Mouse (Mus musculus): Measurements from ENCODE around the gene Bcr. TPM values are rescaled to one million over a fixed set of nuclear protein-coding genes. Genes with fewer than 3 reads are reported as not detected.

Gene Bcr
- polyA plus RNA-seq (2014; fragmentation: Nextera tagmentation; extraction: Ambion mirVana) = 23.3 and 26.4 TPM in 2 replicates

DNA sequence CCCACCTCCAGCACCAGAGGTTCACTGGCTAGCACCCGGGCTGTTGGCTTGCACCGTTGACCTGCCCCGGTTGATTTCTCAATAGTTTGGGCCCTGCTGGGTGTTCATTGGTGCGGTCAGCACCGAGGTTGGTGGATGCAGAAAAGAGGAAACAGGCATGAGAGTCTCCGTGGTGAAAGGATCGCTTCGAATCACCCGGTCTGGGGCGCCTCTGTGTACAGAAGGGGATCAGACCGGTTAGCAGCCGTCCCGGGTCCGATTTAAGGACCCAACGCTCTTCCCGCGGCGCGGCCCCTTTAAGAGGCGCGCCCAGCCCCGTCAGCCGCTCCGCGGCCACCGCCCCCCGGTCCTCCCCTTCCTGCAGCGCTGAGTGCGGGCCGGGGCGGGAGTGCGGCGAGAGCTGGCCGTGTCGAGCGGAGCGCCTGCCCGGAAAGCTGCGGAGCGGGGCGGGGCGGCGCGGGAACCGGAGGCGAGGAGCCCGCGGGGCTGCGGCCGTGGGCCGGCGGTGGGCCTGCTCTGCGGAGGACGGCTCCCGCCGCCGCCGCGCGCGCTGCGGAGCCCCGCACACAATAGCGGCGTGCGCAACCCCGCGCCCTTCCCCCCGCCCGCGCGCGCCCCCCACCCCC lies at the start of gene Bcr:
Gene Bcr (plus strand): TSS at position 376 of the 626 bp plus-strand sequence.
- H3K27ac ChIP-seq (ENCODE audit: low read depth, low read length) = peak within 1 kb of the TSS; percentile 90
- no peaks in the 10 kb centered on the region for H3K9me3 ChIP-seq (ENCODE audit: control insufficient read depth, low read length)
- H3K4me1 ChIP-seq (ENCODE audit: control insufficient read depth, insufficient read depth, low read length) = peaks cover 44% of the 10 kb centered on the region
- no peaks in the 10 kb centered on the region; the same call in 1 of the 2 replicates for H3K27me3 ChIP-seq (ENCODE audit: control insufficient read depth, insufficient read depth, low read length)
- H3K9ac ChIP-seq (replicated peaks; ENCODE audit: low read depth, low read length) = peak within 1 kb of the TSS; percentile 85
- peak within 1 kb of the TSS; percentile 97 for H3K4me2 ChIP-seq (ENCODE audit: low read depth, low read length)
- peak; percentile 90 for ATAC-seq (ENCODE audit: low read depth)
- peak within 1 kb of the TSS; percentile 90 for H3K4me3 ChIP-seq (ENCODE audit: low read depth, low read length)
- no peaks in the 10 kb centered on the region for H3K36me3 ChIP-seq (ENCODE audit: control insufficient read depth, insufficient read depth, low read length)
- WGBS = 1% methylated on average over 39 of the region's 73 CpGs

DNA sequence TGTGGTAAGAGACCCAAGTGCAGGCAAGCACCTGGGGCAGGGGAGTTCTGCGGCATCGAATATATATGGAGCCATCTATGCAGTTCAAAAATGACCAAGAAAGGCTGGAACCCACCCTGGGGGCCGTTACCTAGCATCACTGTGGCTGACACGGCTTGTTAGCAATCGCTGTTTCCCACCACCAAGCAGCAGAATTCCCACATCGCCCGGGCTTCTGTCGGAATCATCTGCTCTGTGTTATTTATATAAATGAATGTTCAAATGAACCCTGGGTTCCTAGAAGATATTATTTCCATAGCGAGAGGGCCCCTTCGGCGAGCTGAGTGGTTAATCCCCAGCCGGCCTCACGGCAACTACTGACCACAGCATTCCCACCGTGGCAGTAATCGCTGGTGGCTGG lies 49.7 kb upstream of the Bcr start:
- Histone ChIP-seq H3K27me3 (ENCODE audit: control insufficient read depth, insufficient read depth, low read length) (no peaks in the 10 kb centered on the region), H3K9me3 (ENCODE audit: control insufficient read depth, low read length) (no peaks in the 10 kb centered on the region), H3K36me3 (ENCODE audit: control insufficient read depth, insufficient read depth, low read length) (no peaks in the 10 kb centered on the region; the same call in 1 of the 2 replicates), H3K4me1 (ENCODE audit: control insufficient read depth, insufficient read depth, low read length) (peaks cover 14% of the 10 kb centered on the region), H3K9ac (replicated peaks; ENCODE audit: low read depth, low read length) (no peak overlapping the region), H3K27ac (ENCODE audit: low read depth, low read length) (no peak overlapping the region), H3K4me2 (ENCODE audit: low read depth, low read length) (no peak overlapping the region), H3K4me3 (ENCODE audit: low read depth, low read length) (no peak overlapping the region)
- ATAC-seq (ENCODE audit: low read depth) = no peak
- WGBS = 80% methylated on average over 15 of the region's 15 CpGs

DNA sequence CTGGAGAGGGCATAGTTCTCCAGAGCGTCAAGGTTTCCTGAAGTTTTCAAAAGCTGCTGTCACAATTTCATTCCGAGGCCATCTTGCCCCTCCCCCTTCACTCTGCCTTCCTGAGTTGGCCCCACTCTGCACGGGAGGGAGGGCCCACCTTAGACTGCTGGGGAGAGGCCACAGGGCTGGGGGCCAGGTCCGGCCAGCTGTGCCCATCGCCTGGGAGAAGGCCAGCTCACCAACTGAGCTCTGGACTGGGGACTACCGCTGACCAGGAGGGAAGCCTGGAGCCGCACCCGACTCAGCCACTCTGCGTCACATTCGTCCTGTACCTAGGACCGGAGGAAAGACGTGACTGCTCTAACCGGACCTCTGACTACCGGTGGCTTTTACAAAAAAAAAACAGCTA lies 44.9 kb upstream of the Bcr start:
- no peaks in the 10 kb centered on the region; the same call in 1 of the 2 replicates for H3K36me3 ChIP-seq (ENCODE audit: control insufficient read depth, insufficient read depth, low read length)
- no peak overlapping the region for H3K27ac ChIP-seq (ENCODE audit: low read depth, low read length)
- H3K27me3 ChIP-seq (ENCODE audit: control insufficient read depth, insufficient read depth, low read length) = no peaks in the 10 kb centered on the region
- no peak for ATAC-seq (ENCODE audit: low read depth)
- WGBS = 71% methylated on average over 14 of the region's 14 CpGs
- no peak overlapping the region for H3K4me3 ChIP-seq (ENCODE audit: low read depth, low read length)
- no peaks in the 10 kb centered on the region for H3K9me3 ChIP-seq (ENCODE audit: control insufficient read depth, low read length)
- no peak overlapping the region for H3K4me2 ChIP-seq (ENCODE audit: low read depth, low read length)
- 0 out of 2 replicates have a peak, but pooled peaks cover 3% of the 10 kb centered on the region for H3K4me1 ChIP-seq (ENCODE audit: control insufficient read depth, insufficient read depth, low read length)
- H3K9ac ChIP-seq (replicated peaks; ENCODE audit: low read depth, low read length) = no peak overlapping the region

DNA sequence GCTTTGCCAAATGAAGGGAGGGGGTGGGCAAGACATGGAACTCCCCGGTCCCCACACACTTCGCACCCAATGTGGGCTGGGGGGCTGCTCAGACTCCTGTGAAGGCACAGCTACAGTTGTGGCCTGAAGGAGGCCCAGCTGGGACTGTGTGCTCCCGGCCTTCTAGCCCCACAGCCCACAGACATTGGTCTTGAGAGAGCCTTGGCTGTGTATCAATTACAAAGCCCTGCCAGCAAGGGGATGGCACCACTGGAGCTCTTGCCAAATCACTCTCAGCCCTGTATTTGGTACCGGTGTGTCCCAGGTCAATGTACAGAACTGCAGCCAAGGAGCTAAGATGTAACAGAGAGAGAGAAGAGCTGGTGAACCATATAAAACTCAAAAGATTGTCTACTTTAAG lies 43.9 kb upstream of the Bcr start:
- no peak overlapping the region for H3K27ac ChIP-seq (ENCODE audit: low read depth, low read length)
- no peak overlapping the region for H3K4me3 ChIP-seq (ENCODE audit: low read depth, low read length)
- H3K4me2 ChIP-seq (ENCODE audit: low read depth, low read length) = no peak overlapping the region
- H3K9ac ChIP-seq (replicated peaks; ENCODE audit: low read depth, low read length) = no peak overlapping the region
- no peak for ATAC-seq (ENCODE audit: low read depth)
- WGBS = 73% methylated on average over 4 of the region's 4 CpGs
- no peaks in the 10 kb centered on the region; the same call in 1 of the 2 replicates for H3K36me3 ChIP-seq (ENCODE audit: control insufficient read depth, insufficient read depth, low read length)
- no peaks in the 10 kb centered on the region for H3K9me3 ChIP-seq (ENCODE audit: control insufficient read depth, low read length)
- H3K4me1 ChIP-seq (ENCODE audit: control insufficient read depth, insufficient read depth, low read length) = no peaks in the 10 kb centered on the region
- H3K27me3 ChIP-seq (ENCODE audit: control insufficient read depth, insufficient read depth, low read length) = no peaks in the 10 kb centered on the region

DNA sequence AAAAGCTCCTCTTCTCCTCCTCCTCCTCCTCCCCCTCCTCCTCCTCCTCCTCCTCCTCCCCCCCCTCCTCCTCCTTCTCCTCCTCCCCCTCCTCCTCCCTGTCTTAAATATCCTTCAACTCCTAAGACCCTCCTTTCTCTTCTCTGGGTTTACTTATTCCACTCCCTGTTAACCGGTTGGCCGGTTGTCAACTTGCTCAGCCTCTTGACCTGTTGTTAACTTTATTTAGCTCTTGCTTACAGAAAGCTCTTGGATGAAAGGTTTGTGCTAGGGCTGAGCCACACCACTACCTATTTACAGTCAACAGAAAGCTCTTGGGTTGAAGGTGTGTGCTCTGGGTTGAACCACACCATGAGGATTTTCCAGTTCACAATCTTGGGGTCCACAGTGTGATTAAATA lies 40.1 kb upstream of the Bcr start:
- Histone ChIP-seq H3K27me3 (ENCODE audit: control insufficient read depth, insufficient read depth, low read length) (no peaks in the 10 kb centered on the region), H3K4me2 (ENCODE audit: low read depth, low read length) (no peak overlapping the region), H3K9me3 (ENCODE audit: control insufficient read depth, low read length) (no peaks in the 10 kb centered on the region), H3K4me1 (ENCODE audit: control insufficient read depth, insufficient read depth, low read length) (no peaks in the 10 kb centered on the region), H3K4me3 (ENCODE audit: low read depth, low read length) (no peak overlapping the region), H3K36me3 (ENCODE audit: control insufficient read depth, insufficient read depth, low read length) (no peaks in the 10 kb centered on the region), H3K9ac (replicated peaks; ENCODE audit: low read depth, low read length) (no peak overlapping the region), H3K27ac (ENCODE audit: low read depth, low read length) (no peak overlapping the region)
- no peak for ATAC-seq (ENCODE audit: low read depth)
- 86% methylated on average over 2 of the region's 2 CpGs for WGBS

DNA sequence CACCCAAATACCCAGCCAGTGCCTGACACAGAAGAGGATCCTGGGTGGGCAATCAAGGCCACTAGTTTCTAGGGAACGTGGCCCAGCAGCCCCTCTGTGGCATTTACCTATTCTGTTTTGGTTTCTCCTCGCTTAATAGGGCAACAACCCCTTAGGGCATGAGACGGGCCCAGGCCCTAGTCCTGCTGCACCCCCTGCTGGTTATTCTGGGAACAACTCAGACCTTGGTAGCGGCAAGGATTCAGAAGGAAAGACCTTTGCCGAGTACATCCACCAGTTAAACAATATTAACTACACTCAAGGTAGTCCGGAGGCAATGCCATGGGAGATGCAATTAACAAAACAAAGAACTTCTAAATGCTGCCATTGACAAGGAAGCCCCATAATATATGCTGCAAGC lies 39.3 kb upstream of the Bcr start:
- H3K4me3 ChIP-seq (ENCODE audit: low read depth, low read length) = no peak overlapping the region
- H3K4me2 ChIP-seq (ENCODE audit: low read depth, low read length) = no peak overlapping the region
- H3K27me3 ChIP-seq (ENCODE audit: control insufficient read depth, insufficient read depth, low read length) = no peaks in the 10 kb centered on the region
- H3K4me1 ChIP-seq (ENCODE audit: control insufficient read depth, insufficient read depth, low read length) = no peaks in the 10 kb centered on the region
- no peaks in the 10 kb centered on the region for H3K36me3 ChIP-seq (ENCODE audit: control insufficient read depth, insufficient read depth, low read length)
- no peak overlapping the region for H3K9ac ChIP-seq (replicated peaks; ENCODE audit: low read depth, low read length)
- peak; percentile 52; the same call in 1 of the 2 replicates for ATAC-seq (ENCODE audit: low read depth)
- no peak overlapping the region for H3K27ac ChIP-seq (ENCODE audit: low read depth, low read length)
- no peaks in the 10 kb centered on the region for H3K9me3 ChIP-seq (ENCODE audit: control insufficient read depth, low read length)
- WGBS = 7% methylated on average over 6 of the region's 6 CpGs

DNA sequence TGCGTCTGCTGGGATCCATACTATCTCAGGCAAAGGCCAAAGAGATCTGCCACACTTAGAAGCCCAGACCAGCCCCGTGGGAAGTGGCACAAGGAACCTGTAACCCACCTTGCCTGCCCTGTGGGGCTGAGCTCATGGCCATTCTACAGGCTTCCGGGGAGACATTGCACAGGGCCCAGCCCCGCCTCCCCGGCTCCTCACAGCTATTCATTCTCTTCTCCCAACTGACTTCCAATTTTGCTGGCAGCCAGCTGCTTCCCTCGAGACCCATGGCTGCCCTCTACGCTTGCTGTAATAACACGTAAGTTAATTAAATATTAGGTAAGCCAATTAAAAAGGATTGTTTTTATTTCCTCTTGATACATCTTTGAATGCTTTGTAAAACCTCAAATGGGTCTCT lies 33.9 kb upstream of the Bcr start:
- peak; percentile 51; the same call in 1 of the 2 replicates for ATAC-seq (ENCODE audit: low read depth)
- no peak overlapping the region for H3K4me2 ChIP-seq (ENCODE audit: low read depth, low read length)
- no peak overlapping the region for H3K4me3 ChIP-seq (ENCODE audit: low read depth, low read length)
- no peaks in the 10 kb centered on the region for H3K27me3 ChIP-seq (ENCODE audit: control insufficient read depth, insufficient read depth, low read length)
- no peaks in the 10 kb centered on the region for H3K4me1 ChIP-seq (ENCODE audit: control insufficient read depth, insufficient read depth, low read length)
- H3K36me3 ChIP-seq (ENCODE audit: control insufficient read depth, insufficient read depth, low read length) = no peaks in the 10 kb centered on the region
- WGBS = 42% methylated on average over 8 of the region's 8 CpGs
- H3K9me3 ChIP-seq (ENCODE audit: control insufficient read depth, low read length) = no peaks in the 10 kb centered on the region
- no peak overlapping the region for H3K27ac ChIP-seq (ENCODE audit: low read depth, low read length)
- H3K9ac ChIP-seq (replicated peaks; ENCODE audit: low read depth, low read length) = no peak overlapping the region

DNA sequence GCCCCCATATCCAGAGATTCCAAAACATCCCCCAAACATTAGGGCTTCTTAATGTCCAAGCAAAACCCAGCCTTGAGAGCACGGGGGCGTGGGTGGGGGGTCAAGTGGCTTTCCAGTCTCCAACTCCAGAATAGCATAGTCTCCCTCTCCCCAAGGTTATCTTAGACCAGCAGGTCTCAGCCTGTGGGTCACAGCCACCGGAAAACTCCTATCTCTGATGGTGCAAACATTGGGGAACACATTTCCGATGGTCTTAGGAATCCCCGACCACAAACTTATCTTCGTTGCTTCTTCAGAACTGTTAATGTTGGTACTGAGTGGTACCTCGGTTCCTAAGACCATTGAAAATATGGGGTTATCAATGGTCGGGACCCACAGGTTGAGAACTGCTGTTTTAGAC lies 31.6 kb upstream of the Bcr start:
- H3K36me3 ChIP-seq (ENCODE audit: control insufficient read depth, insufficient read depth, low read length) = no peaks in the 10 kb centered on the region
- no peak overlapping the region for H3K27ac ChIP-seq (ENCODE audit: low read depth, low read length)
- no peak overlapping the region for H3K9ac ChIP-seq (replicated peaks; ENCODE audit: low read depth, low read length)
- no peaks in the 10 kb centered on the region for H3K27me3 ChIP-seq (ENCODE audit: control insufficient read depth, insufficient read depth, low read length)
- peaks cover 11% of the 10 kb centered on the region for H3K4me1 ChIP-seq (ENCODE audit: control insufficient read depth, insufficient read depth, low read length)
- H3K9me3 ChIP-seq (ENCODE audit: control insufficient read depth, low read length) = no peaks in the 10 kb centered on the region
- WGBS = 87% methylated on average over 8 of the region's 8 CpGs
- no peak for ATAC-seq (ENCODE audit: low read depth)
- no peak overlapping the region for H3K4me3 ChIP-seq (ENCODE audit: low read depth, low read length)
- no peak overlapping the region for H3K4me2 ChIP-seq (ENCODE audit: low read depth, low read length)

DNA sequence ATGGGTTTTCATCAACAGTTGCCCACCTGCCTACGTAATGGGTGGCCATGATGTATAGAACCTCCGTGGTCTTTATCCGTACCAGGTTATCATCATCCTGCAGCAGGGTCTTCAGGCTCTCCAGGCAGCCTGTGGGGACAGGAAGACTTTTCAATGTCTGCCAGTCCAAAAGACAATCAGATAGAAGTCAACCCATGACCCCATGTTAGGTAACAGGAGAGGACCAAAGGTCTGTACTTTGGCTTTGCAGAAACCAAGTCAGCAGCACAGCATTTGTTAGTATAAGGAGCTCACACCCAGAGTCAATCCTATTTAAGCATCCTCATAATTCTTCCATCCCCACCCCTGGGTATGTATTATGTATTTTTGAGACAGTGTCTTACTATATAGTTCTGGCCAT lies 30.7 kb upstream of the Bcr start:
- WGBS = 93% methylated on average over 3 of the region's 3 CpGs
- H3K9ac ChIP-seq (replicated peaks; ENCODE audit: low read depth, low read length) = no peak overlapping the region
- H3K27ac ChIP-seq (ENCODE audit: low read depth, low read length) = no peak overlapping the region
- no peaks in the 10 kb centered on the region for H3K27me3 ChIP-seq (ENCODE audit: control insufficient read depth, insufficient read depth, low read length)
- H3K4me2 ChIP-seq (ENCODE audit: low read depth, low read length) = no peak overlapping the region
- H3K9me3 ChIP-seq (ENCODE audit: control insufficient read depth, low read length) = no peaks in the 10 kb centered on the region
- ATAC-seq (ENCODE audit: low read depth) = no peak
- H3K36me3 ChIP-seq (ENCODE audit: control insufficient read depth, insufficient read depth, low read length) = no peaks in the 10 kb centered on the region
- peaks cover 11% of the 10 kb centered on the region for H3K4me1 ChIP-seq (ENCODE audit: control insufficient read depth, insufficient read depth, low read length)
- no peak overlapping the region for H3K4me3 ChIP-seq (ENCODE audit: low read depth, low read length)
